Mouse (Mus musculus): ENCODE data around the gene Rfk. TPM values are rescaled to one million over a fixed set of nuclear protein-coding genes. Genes with fewer than 3 reads are reported as not detected.

Gene Rfk
- polyA plus RNA-seq, 1 experiment from 2014 or later: 93.4 TPM

DNA sequence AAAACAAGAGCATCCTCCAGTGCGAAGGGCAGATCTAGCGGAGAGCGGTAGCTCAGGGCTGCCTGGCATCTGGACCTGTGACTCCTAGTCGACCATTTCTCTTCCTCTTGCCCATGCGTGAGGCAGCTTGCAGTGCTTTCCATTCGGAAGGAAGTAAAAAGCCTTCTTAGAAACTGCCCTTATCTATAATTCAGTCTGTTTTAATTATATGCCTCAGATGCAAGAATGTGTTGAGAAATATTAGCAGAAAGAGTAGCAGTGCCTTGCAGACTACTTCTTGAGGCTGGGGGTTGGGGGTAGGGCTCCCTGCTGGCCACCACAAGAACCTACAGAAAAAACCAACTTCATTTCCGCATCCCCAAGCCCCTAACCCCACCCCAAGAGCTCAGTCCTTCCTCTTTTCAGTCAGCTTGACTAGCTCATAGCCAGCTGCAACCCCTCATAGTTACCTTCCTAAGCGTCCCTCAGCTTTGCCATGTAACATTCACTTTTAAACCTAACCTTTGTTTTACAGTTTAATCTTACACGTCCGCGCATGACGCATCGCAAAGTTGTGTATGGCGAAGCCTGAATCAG, 34.4 kb upstream of the Rfk start:
- Histone ChIP-seq H3K27me3 (peaks cover 29% of the 10 kb centered on the region), H3K4me1 (replicated peaks) (peaks cover 9% of the 10 kb centered on the region), H3K27ac (replicated peaks) (no peak overlapping the region), H3K9me3 (no peaks in the 10 kb centered on the region), H3K4me3 (no peak overlapping the region), H3K4me2 (no peak overlapping the region), H3K36me3 (no peaks in the 10 kb centered on the region), H3K9ac (no peak overlapping the region)
- WGBS: 83% methylated on average over 14 of the region's 14 CpGs
- ATAC-seq (ENCODE audit: low read depth): no peak

GRCm38 (mm10) chr19:17361181-17361580, 32.7 kb upstream of the Rfk start:
- Histone ChIP-seq H3K36me3 (no peaks in the 10 kb centered on the region), H3K27ac (replicated peaks) (no peak overlapping the region), H3K4me1 (replicated peaks) (peaks cover 5% of the 10 kb centered on the region), H3K4me2 (no peak overlapping the region), H3K27me3 (peaks cover 15% of the 10 kb centered on the region), H3K9ac (no peak overlapping the region), H3K4me3 (no peak overlapping the region), H3K9me3 (no peaks in the 10 kb centered on the region)
- ATAC-seq (ENCODE audit: low read depth): no peak
- WGBS: 78% methylated on average over 2 of the region's 2 CpGs

GRCm38 (mm10) chr19:17364741-17365140, 29.1 kb upstream of the Rfk start:
- Histone ChIP-seq H3K4me1 (replicated peaks) (no peaks in the 10 kb centered on the region), H3K36me3 (no peaks in the 10 kb centered on the region), H3K27ac (replicated peaks) (no peak overlapping the region), H3K27me3 (no peaks in the 10 kb centered on the region), H3K4me2 (no peak overlapping the region), H3K9ac (no peak overlapping the region), H3K4me3 (no peak overlapping the region), H3K9me3 (no peaks in the 10 kb centered on the region)
- no peak for ATAC-seq (ENCODE audit: low read depth)
- 45% methylated on average over 3 of the region's 3 CpGs for WGBS

DNA sequence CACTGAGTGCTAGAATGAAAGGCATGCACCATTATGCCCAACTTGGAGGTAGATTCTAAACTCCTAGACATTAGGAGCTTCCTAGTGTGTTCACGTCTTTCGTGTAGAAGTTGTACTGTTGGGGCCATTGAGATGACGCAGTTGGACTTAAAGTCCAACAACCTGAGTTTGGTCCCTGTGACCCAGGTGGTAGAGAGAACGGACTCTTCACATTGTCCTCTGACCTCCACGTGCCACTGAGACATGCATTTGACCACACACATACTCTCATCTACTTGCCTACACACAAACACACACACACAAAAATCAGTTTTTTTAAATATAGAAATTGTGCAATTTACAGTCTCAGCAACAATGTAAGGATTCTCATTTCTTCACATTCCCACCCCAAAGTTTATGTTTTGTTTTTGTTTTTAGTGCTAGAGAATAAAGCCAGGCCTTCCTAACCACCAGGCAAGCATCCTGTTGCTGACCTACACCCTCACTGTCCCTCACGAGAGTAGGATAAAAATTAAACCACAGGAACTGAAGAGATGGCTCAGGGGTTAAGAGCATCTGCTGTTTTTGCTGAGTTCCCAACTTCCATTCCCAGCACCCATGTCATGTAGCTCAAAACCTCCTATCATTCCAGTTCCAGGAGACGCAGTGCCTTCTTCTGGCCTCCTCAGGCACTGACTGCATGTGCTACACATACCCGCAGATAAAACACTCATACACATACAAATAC, 27.3 kb upstream of the Rfk start:
- no peak overlapping the region for H3K9ac ChIP-seq

GRCm38 (mm10) chr19:17368557-17368956, 25.3 kb upstream of the Rfk start:
- no peak overlapping the region for H3K4me2 ChIP-seq
- 83% methylated on average over 9 of the region's 9 CpGs for WGBS
- H3K4me1 ChIP-seq (replicated peaks): no peaks in the 10 kb centered on the region
- H3K27ac ChIP-seq (replicated peaks): no peak overlapping the region
- H3K9ac ChIP-seq: no peak overlapping the region
- no peaks in the 10 kb centered on the region for H3K9me3 ChIP-seq
- ATAC-seq (ENCODE audit: low read depth): no peak
- H3K4me3 ChIP-seq: no peak overlapping the region
- no peaks in the 10 kb centered on the region for H3K27me3 ChIP-seq
- H3K36me3 ChIP-seq: no peaks in the 10 kb centered on the region

More for the DNA sequence above, 27.3 kb upstream of the Rfk start:
- no peak overlapping the region for H3K4me3 ChIP-seq
- H3K36me3 ChIP-seq: no peaks in the 10 kb centered on the region
- no peaks in the 10 kb centered on the region for H3K9me3 ChIP-seq
- WGBS: 90% methylated on average over 8 of the region's 8 CpGs
- no peak overlapping the region for H3K4me2 ChIP-seq
- H3K27ac ChIP-seq (replicated peaks): no peak overlapping the region
- ATAC-seq (ENCODE audit: low read depth): no peak
- no peaks in the 10 kb centered on the region for H3K27me3 ChIP-seq
- H3K4me1 ChIP-seq (replicated peaks): no peaks in the 10 kb centered on the region

GRCm38 (mm10) chr19:17369581-17369980, 24.3 kb upstream of the Rfk start:
- ATAC-seq (ENCODE audit: low read depth): no peak
- H3K9ac ChIP-seq: no peak overlapping the region
- H3K4me3 ChIP-seq: no peak overlapping the region
- no peaks in the 10 kb centered on the region for H3K4me1 ChIP-seq (replicated peaks)
- WGBS: 63% methylated on average over 7 of the region's 7 CpGs
- H3K9me3 ChIP-seq: no peaks in the 10 kb centered on the region
- no peak overlapping the region for H3K27ac ChIP-seq (replicated peaks)
- H3K27me3 ChIP-seq: no peaks in the 10 kb centered on the region
- no peaks in the 10 kb centered on the region for H3K36me3 ChIP-seq
- no peak overlapping the region for H3K4me2 ChIP-seq

DNA sequence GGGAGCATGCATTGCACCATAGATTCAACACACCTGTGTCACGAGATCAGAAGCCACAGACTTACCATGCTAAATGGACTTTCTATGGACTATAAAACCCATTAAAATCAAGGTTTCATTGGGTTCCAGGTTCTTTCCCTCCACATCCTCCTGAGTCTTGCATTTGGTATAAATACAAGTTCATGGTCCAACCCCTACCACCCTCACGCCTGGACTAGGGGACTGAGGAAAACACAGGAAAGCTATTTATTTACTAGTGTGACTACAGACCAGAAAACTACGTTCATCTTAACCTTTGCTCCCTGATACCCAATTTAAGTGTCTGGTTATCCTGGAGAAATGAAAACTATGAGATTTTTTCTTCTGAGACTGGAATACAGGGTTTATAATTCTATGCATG, 21.1 kb upstream of the Rfk start, which contains the start of gene Gcnt1:
Gene Gcnt1 (minus strand): TSS at position 144 of the 400 bp plus-strand sequence.
- Histone ChIP-seq H3K9ac (no peak within 1 kb of the TSS), H3K27me3 (no peaks in the 10 kb centered on the region), H3K4me1 (replicated peaks) (no peaks in the 10 kb centered on the region), H3K27ac (replicated peaks) (no peak within 1 kb of the TSS), H3K9me3 (no peaks in the 10 kb centered on the region), H3K36me3 (no peaks in the 10 kb centered on the region), H3K4me3 (no peak within 1 kb of the TSS), H3K4me2 (no peak within 1 kb of the TSS)
- WGBS: 88% methylated on average over 3 of the region's 3 CpGs
- no peak for ATAC-seq (ENCODE audit: low read depth)

DNA sequence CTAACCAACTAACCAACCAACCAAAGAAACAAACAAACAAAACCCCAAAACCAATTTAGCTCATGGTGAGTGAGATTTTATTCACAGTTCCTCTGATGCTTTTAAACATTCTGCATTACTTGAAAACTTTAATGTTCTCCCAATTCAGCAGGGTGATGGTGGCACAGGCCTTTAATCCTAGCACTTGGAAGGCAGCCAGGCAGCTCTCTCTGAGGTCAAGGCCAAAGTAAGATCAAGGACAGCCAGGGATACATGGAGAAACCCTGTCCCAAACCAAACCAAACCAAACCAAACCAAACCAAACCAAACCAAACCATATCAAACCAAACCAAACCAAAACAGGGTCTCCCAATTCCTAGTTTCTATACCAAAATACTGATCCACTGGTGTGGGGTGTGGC, 15.0 kb upstream of the Rfk start:
- no peak overlapping the region for H3K27ac ChIP-seq (replicated peaks)
- no peak overlapping the region for H3K4me3 ChIP-seq
- H3K9me3 ChIP-seq: no peaks in the 10 kb centered on the region
- no peaks in the 10 kb centered on the region for H3K27me3 ChIP-seq
- no peaks in the 10 kb centered on the region for H3K4me1 ChIP-seq (replicated peaks)
- no peak overlapping the region for H3K4me2 ChIP-seq
- H3K9ac ChIP-seq: no peak overlapping the region
- H3K36me3 ChIP-seq: no peaks in the 10 kb centered on the region
- ATAC-seq (ENCODE audit: low read depth): no peak

DNA sequence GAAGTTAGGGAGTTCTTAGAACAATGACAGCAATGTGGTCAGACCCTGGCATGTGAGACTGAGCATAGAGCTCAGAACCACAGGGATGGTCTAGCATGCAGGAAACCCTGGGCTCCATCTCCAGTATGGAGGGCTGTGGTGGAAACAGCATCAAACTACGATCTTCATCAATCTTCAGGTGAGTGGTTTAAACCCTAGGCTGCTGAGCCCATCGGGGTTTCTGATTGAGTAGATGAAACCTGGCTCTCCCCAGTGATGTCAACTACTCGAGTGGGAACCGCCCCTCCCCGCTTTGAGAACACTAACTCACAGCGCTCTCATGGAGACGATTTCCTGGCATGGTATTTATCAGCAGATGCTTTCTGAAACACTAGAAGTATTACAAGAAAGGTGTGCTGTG, 13.3 kb upstream of the Rfk start:
- Histone ChIP-seq H3K27me3 (no peaks in the 10 kb centered on the region), H3K4me3 (no peak overlapping the region)
- 80% methylated on average over 7 of the region's 7 CpGs for WGBS

GRCm38 (mm10) chr19:17382807-17383397, 10.9 kb upstream of the Rfk start:
- Histone ChIP-seq H3K9me3 (no peaks in the 10 kb centered on the region), H3K27me3 (no peaks in the 10 kb centered on the region), H3K9ac (no peak overlapping the region), H3K27ac (replicated peaks) (no peak overlapping the region), H3K36me3 (no peaks in the 10 kb centered on the region), H3K4me1 (replicated peaks) (0 out of 2 replicates have a peak, but pooled peaks cover 3% of the 10 kb centered on the region), H3K4me2 (no peak overlapping the region), H3K4me3 (no peak overlapping the region)
- no peak for ATAC-seq (ENCODE audit: low read depth)
- 84% methylated on average over 6 of the region's 6 CpGs for WGBS

More for the DNA sequence above, 13.3 kb upstream of the Rfk start:
- Histone ChIP-seq H3K36me3 (no peaks in the 10 kb centered on the region), H3K9ac (no peak overlapping the region), H3K27ac (replicated peaks) (no peak overlapping the region), H3K4me1 (replicated peaks) (no peaks in the 10 kb centered on the region), H3K4me2 (no peak overlapping the region), H3K9me3 (no peaks in the 10 kb centered on the region)
- ATAC-seq (ENCODE audit: low read depth): no peak

GRCm38 (mm10) chr19:17385022-17385421, 8.8 kb upstream of the Rfk start:
- Histone ChIP-seq H3K4me2 (no peak overlapping the region), H3K27ac (replicated peaks) (no peak overlapping the region), H3K9ac (no peak overlapping the region), H3K36me3 (no peaks in the 10 kb centered on the region), H3K27me3 (no peaks in the 10 kb centered on the region), H3K4me3 (no peak overlapping the region), H3K9me3 (no peaks in the 10 kb centered on the region), H3K4me1 (replicated peaks) (0 out of 2 replicates have a peak, but pooled peaks cover 3% of the 10 kb centered on the region)
- ATAC-seq (ENCODE audit: low read depth): no peak
- 95% methylated on average over 4 of the region's 4 CpGs for WGBS

- 0 out of 2 replicates have a peak, but pooled peaks cover 3% of the 10 kb centered on the region for H3K4me1 ChIP-seq (replicated peaks)
- no peaks in the 10 kb centered on the region for H3K9me3 ChIP-seq
- no peak for ATAC-seq (ENCODE audit: low read depth)
- no peak overlapping the region for H3K9ac ChIP-seq
- no peak overlapping the region for H3K4me3 ChIP-seq
- 51% methylated on average over 1 of the region's 1 CpGs for WGBS
- H3K36me3 ChIP-seq: no peaks in the 10 kb centered on the region
- no peak overlapping the region for H3K27ac ChIP-seq (replicated peaks)
- no peak overlapping the region for H3K4me2 ChIP-seq
- no peaks in the 10 kb centered on the region for H3K27me3 ChIP-seq
These were observed 8.4 kb upstream of the Rfk start for GRCm38 (mm10) chr19:17385426-17385825.

Measured in neural tube, embryonic 13.5 days (tissue).